Mouse (Mus musculus) midbrain, embryonic 13.5 days (tissue): Measurements from ENCODE around the gene Slc25a39. TPM values are rescaled to one million over a fixed set of nuclear protein-coding genes. Genes with fewer than 3 reads are reported as not detected.
"Not testable (repeated sequence)": the region's sequence is repeated elsewhere in the genome, so short reads cannot be mapped to it uniquely, and the experiment has no call there.

ENCODE experiments used
- ATAC-seq: fragments of 200-750 bp; cut with Nextera tagmentation; 2 replicates; pipeline ENCODE4 v1.8.0; 2017; ENCODE audit warnings: mild to moderate bottlenecking, moderate TSS enrichment, moderate library complexity
- H3K27ac ChIP-seq: fragments of 300-500 bp; sonication (generic); 2 replicates; pipeline ENCODE4 v1.5.1; 2015; ENCODE audit warnings: inconsistent platforms, mild to moderate bottlenecking, moderate library complexity
- H3K27me3 ChIP-seq: fragments of 300-500 bp; sonication (generic); 2 replicates; pipeline ENCODE4 v1.6.1; 2015; ENCODE audit warnings: mild to moderate bottlenecking, inconsistent platforms
- H3K36me3 ChIP-seq: fragments of 300-500 bp; sonication (generic); 2 replicates; pipeline ENCODE4 v1.6.1; 2015; ENCODE audit warnings: mild to moderate bottlenecking, inconsistent platforms
- H3K4me1 ChIP-seq: fragments of 300-500 bp; sonication (generic); replicated peaks from 2 replicates; pipeline ENCODE4 v1.6.1; 2015; ENCODE audit warnings: inconsistent platforms
- H3K4me2 ChIP-seq: fragments of 300-500 bp; sonication (generic); replicated peaks from 2 replicates; pipeline ENCODE4 v1.6.1; 2015; ENCODE audit warnings: moderate library complexity, mild to moderate bottlenecking, inconsistent platforms
- H3K4me3 ChIP-seq: fragments of 300-500 bp; sonication (generic); replicated peaks from 2 replicates; pipeline ENCODE4 v1.5.1; 2015; ENCODE audit warnings: mild to moderate bottlenecking, inconsistent platforms
- H3K9ac ChIP-seq: fragments of 300-500 bp; sonication (generic); replicated peaks from 2 replicates; pipeline ENCODE4 v1.6.1; 2015; ENCODE audit warnings: mild to moderate bottlenecking, inconsistent platforms
- H3K9me3 ChIP-seq: fragments of 300-500 bp; sonication (generic); 2 replicates; pipeline ENCODE4 v1.6.1; 2016; ENCODE audit warnings: mild to moderate bottlenecking, inconsistent platforms
- WGBS: fragments of 180-500 bp; shearing (Covaris S2); methylation state at CpG from one replicate; pipeline ENCODE4 v1.1.7; 2015; 5-methylcytosine and 5-hydroxymethylcytosine counted together
- polyA plus RNA-seq: library from polyadenylated mRNA; unstranded; fragments of >200 nt; fragmentation: Nextera tagmentation; extraction: Ambion mirVana; gene quantifications from 2 replicates; pipeline ENCODE4 v1.2.1, GENCODE M21; 2015

Gene Slc25a39
- polyA plus RNA-seq, 1 experiment from 2014 or later, result 154 TPM

DNA sequence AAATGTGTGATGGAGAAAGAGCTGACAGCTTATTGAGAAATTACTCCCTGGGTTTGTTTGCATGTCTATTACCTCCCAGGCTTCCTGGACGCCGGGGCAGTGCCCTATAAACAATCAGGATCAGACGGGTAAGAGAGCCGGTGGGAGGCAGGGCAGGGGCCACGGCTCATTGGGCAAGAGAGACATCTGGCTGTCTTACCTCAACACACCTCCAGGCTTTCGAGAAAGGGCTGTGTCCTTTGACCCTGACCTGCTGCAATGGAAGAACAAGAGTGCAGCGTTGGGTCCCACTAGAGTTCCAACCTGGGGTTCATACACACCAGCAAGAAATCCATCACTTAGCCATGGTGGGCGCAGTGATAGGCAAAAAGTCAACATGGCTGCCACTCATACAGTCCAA, 13.8 kb upstream of the Slc25a39 start:
- Histone ChIP-seq H3K4me1 (no peaks in the 10 kb centered on the region), H3K36me3 (no peaks in the 10 kb centered on the region), H3K9ac (no peak overlapping the region), H3K27ac (no peak overlapping the region), H3K4me3 (no peak overlapping the region), H3K27me3 (peaks cover 5% of the 10 kb centered on the region; the same call in 1 of the 2 replicates), H3K4me2 (no peak overlapping the region), H3K9me3 (peaks cover 4% of the 10 kb centered on the region; the same call in 1 of the 2 replicates)
- no peak for ATAC-seq
- WGBS, result 59% methylated on average over 8 of the region's 8 CpGs

- no peak overlapping the region for H3K4me3 ChIP-seq
- no peak overlapping the region for H3K4me2 ChIP-seq
- ATAC-seq, result no peak
- peaks cover 4% of the 10 kb centered on the region; the same call in 1 of the 2 replicates for H3K9me3 ChIP-seq
- H3K27me3 ChIP-seq, result peaks cover 5% of the 10 kb centered on the region; the same call in 1 of the 2 replicates
- H3K9ac ChIP-seq, result no peak overlapping the region
- no peaks in the 10 kb centered on the region for H3K36me3 ChIP-seq
- no peaks in the 10 kb centered on the region for H3K4me1 ChIP-seq
- H3K27ac ChIP-seq, result no peak overlapping the region
These were observed 11.1 kb upstream of the Slc25a39 start for GRCm38 (mm10) chr11:102418887-102419286.

DNA sequence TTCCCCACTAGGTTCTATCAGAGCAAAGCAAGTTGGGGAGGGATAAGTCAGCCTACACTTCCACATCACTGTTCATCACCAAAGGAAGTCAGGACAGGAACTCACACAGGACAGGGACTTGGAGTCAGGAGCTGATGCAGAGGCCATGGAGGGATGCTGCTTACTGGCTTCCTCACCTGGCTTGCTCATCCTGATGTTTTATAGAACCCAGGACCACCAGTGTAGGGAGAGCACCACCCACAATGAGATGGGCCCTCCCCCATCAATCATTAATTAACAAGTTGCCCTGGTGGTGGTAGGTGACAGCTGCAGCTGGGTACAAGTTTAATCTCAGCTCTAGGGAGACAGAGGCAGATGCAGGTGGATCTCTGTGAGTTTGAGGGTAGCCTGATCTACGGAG, 9.4 kb upstream of the Slc25a39 start:
- Histone ChIP-seq H3K9me3 (peaks cover 4% of the 10 kb centered on the region; the same call in 1 of the 2 replicates), H3K4me3 (no peak overlapping the region), H3K4me2 (no peak overlapping the region), H3K9ac (no peak overlapping the region), H3K4me1 (no peaks in the 10 kb centered on the region), H3K27ac (no peak overlapping the region), H3K36me3 (no peaks in the 10 kb centered on the region), H3K27me3 (peaks cover 5% of the 10 kb centered on the region; the same call in 1 of the 2 replicates)
- ATAC-seq, result no peak
- 80% methylated on average over 1 of the region's 1 CpGs for WGBS

- no peak overlapping the region for H3K27ac ChIP-seq
- no peak overlapping the region for H3K9ac ChIP-seq
- H3K4me2 ChIP-seq, result no peak overlapping the region
- no peaks in the 10 kb centered on the region for H3K36me3 ChIP-seq
- 77% methylated on average over 10 of the region's 10 CpGs for WGBS
- no peak overlapping the region for H3K4me3 ChIP-seq
- no peak for ATAC-seq
- no peaks in the 10 kb centered on the region for H3K27me3 ChIP-seq
- H3K4me1 ChIP-seq, result no peaks in the 10 kb centered on the region
- peaks cover 4% of the 10 kb centered on the region; the same call in 1 of the 2 replicates for H3K9me3 ChIP-seq
These were observed 7.5 kb upstream of the Slc25a39 start for GRCm38 (mm10) chr11:102415034-102415802.

- no peak overlapping the region for H3K4me3 ChIP-seq
- H3K4me1 ChIP-seq, result peaks cover 2% of the 10 kb centered on the region
- no peaks in the 10 kb centered on the region for H3K27me3 ChIP-seq
- H3K4me2 ChIP-seq, result no peak overlapping the region
- 68% methylated on average over 8 of the region's 8 CpGs for WGBS
- no peaks in the 10 kb centered on the region for H3K36me3 ChIP-seq
- no peak overlapping the region for H3K27ac ChIP-seq
- H3K9me3 ChIP-seq, result no peaks in the 10 kb centered on the region
- H3K9ac ChIP-seq, result no peak overlapping the region
- no peak for ATAC-seq
These were observed 5.3 kb upstream of the Slc25a39 start for GRCm38 (mm10) chr11:102413059-102413458.

GRCm38 (mm10) chr11:102411704-102412103, 4.0 kb upstream of the Slc25a39 start:
- Histone ChIP-seq H3K4me3 (no peak overlapping the region), H3K4me1 (peaks cover 12% of the 10 kb centered on the region), H3K9ac (no peak overlapping the region), H3K36me3 (no peaks in the 10 kb centered on the region), H3K27me3 (no peaks in the 10 kb centered on the region), H3K4me2 (no peak overlapping the region), H3K9me3 (no peaks in the 10 kb centered on the region), H3K27ac (no peak overlapping the region)
- ATAC-seq, result no peak
- WGBS, result 6% methylated on average over 11 of the region's 11 CpGs

DNA sequence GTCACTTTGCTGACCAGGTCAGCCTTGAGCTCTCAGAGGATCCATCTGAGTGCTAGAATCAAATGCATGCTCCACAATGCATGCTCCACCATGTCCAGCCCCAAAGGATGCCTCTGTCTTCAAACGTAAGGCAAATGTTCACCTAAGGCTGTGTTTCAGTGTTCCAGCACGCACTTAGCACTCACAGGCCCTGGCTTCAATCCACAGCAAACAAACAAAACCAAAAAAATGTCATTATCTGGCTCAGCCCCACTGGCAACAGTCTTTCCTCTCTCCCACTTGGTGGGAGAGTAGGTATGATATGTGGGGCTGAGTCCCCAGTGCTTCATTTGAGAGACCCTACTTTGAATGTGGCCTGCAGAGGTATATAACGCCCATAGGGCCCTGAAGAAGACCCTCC, 3.3 kb upstream of the Slc25a39 start:
- H3K27me3 ChIP-seq, result no peaks in the 10 kb centered on the region
- WGBS, result 79% methylated on average over 3 of the region's 3 CpGs
- peaks cover 18% of the 10 kb centered on the region for H3K4me1 ChIP-seq
- no peak for ATAC-seq
- no peak overlapping the region for H3K9ac ChIP-seq
- no peaks in the 10 kb centered on the region for H3K36me3 ChIP-seq
- H3K9me3 ChIP-seq, result no peaks in the 10 kb centered on the region
- no peak overlapping the region for H3K4me2 ChIP-seq
- no peak overlapping the region for H3K27ac ChIP-seq
- H3K4me3 ChIP-seq, result no peak overlapping the region

DNA sequence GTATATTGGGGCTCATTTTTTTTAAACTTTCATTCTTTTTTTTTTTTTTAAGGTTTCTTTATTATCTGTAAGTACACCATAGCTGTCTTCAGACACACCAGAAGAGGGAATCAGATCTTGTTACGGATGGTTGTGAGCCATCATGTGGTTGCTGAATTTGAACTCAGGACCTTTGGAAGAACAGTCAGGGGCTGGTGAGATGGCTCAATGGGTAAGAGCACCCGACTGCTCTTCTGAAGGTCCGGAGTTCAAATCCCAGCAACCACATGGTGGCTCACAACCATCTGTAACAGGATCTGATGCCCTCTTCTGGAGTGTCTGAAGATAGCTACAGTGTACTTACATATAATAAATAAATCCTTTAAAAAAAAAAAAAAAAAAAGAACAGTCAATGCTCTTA, 2.6 kb upstream of the Slc25a39 start:
- not testable (repeated sequence) for H3K9ac ChIP-seq
- 92% methylated on average over 3 of the region's 3 CpGs for whole genome bisulfite sequencing

DNA sequence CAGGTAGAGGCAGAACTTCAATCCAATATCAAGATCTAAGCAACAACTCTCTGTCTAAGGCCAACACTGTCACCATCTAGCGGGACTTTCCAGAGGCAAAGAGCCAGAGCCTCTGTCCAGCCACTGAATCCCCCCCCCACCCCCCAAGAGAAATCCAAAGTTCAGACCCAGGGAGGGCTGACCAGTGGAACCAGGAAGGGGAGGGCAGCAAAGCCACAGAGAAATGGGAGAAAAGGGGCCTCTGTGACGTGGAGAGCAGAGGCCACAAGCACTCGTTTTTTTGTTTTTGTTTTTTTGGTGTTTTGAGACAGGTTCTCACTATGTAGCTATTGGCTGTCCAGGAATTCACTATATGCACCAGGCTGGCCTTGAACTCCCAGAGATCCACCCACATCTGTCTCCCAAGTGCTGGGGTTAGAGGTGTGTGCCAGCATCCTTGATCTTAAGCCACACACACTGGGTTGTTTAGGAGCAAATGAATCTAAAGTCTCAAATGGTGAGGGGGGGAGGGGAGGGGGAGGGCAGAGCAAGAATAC, 2.1 kb upstream of the Slc25a39 start:
- 0 out of 2 replicates have a peak, but pooled peaks cover under 1% of the 10 kb centered on the region for H3K36me3 ChIP-seq
- H3K27ac ChIP-seq, result no peak overlapping the region
- H3K9ac ChIP-seq, result no peak overlapping the region; the same call in 1 of the 2 replicates
- H3K27me3 ChIP-seq, result no peaks in the 10 kb centered on the region
- no peak overlapping the region for H3K4me3 ChIP-seq
- WGBS, result 71% methylated on average over 3 of the region's 3 CpGs
- H3K4me2 ChIP-seq, result no peak overlapping the region
- H3K4me1 ChIP-seq, result peaks cover 29% of the 10 kb centered on the region
- no peaks in the 10 kb centered on the region for H3K9me3 ChIP-seq
- no peak for ATAC-seq

More for the DNA sequence above, 2.6 kb upstream of the Slc25a39 start:
- H3K27ac ChIP-seq, H3K9me3 ChIP-seq, H3K4me2 ChIP-seq, H3K4me3 ChIP-seq, H3K36me3 ChIP-seq, H3K27me3 ChIP-seq, ATAC-seq: not testable (repeated sequence)
- peaks cover 25% of the 10 kb centered on the region for H3K4me1 ChIP-seq

- Histone ChIP-seq H3K9ac (peak overlapping the region; percentile 8; the same call in 1 of the 2 replicates), H3K9me3 (no peaks in the 10 kb centered on the region), H3K27me3 (no peaks in the 10 kb centered on the region), H3K4me3 (peak overlapping the region; percentile 81), H3K4me2 (peak overlapping the region; percentile 89), H3K4me1 (peaks cover 36% of the 10 kb centered on the region), H3K27ac (peak overlapping the region; percentile 68), H3K36me3 (peaks cover 7% of the 10 kb centered on the region)
- ATAC-seq, result no peak
- WGBS, result 45% methylated on average over 15 of the region's 15 CpGs
These were observed 1.4 kb upstream of the Slc25a39 start for GRCm38 (mm10) chr11:102408888-102409794.

DNA sequence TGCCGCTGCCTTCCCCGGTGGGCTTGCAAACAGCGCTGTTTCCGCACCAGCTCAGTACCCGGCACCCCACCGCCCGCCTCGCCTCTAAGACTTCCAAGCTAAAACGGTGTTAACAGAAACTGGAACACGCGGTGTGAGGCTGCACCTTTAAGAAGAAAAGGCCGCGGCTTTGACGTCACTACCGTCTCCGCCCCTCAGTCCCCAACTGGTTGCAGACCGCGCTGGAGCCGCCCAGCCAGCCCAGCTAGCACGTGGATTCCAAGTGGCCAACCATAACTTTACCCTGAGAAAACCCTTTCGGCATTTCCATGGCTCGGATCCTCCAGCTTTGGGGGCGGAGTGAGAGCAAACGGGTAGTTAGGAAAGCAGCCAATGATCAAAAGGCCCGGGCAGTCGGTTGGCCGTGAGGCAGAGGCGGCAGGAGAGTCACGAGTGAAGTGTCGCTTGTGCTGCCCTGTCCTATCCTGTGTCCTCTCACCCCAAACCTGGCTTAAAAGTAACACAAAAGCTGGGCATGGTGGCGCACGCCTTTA, 664 bp upstream of the Slc25a39 start:
- WGBS, result under 1% methylated on average over 32 of the region's 32 CpGs
- Histone ChIP-seq H3K36me3 (peaks cover 15% of the 10 kb centered on the region), H3K4me2 (peak overlapping the region; percentile 89), H3K9me3 (no peaks in the 10 kb centered on the region), H3K4me3 (peak overlapping the region; percentile 81), H3K4me1 (peaks cover 36% of the 10 kb centered on the region), H3K27me3 (no peaks in the 10 kb centered on the region), H3K9ac (peak overlapping the region; percentile 90; the same call in 1 of the 2 replicates), H3K27ac (peak overlapping the region; percentile 88)
- ATAC-seq, result peak; percentile 94
